Comparison of ENCODE assay signal across 12 mouse cellular contexts in the genomic region with DNA sequence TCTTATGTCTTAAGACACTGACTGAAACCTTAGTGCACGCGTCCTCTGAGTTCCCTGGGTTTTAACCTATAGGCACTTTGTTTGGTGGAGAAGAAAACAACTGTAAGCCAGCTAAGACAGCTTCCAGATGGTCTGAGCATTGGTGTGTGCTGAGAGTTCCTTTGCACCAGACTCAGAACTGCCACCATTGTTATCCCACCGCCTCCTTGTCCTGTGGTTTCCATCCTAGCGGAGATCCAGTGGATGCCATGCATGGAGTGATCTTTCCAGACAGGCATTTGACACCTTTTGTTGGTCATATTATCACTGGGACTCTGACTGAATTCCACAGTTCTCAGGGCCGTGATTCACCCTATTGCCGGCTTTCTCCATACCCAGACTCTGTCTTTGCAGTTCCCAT.
"Had no signal": no experiment of that assay in that cellular context is flagged by ENCODE, and none has a peak within 500 bp of the region (broad histone marks: within the 10 kb centered on the region; RNA-seq: fewer than 3 reads in every experiment).

No protein-coding gene starts in this region.

- DNase-seq: retina, postnatal 1 day; right cerebral cortex, adult 18-20 months; right cerebral cortex, postnatal 14 days; right cerebral cortex, postnatal 25 days; right cerebral cortex, postnatal 4 days; spleen, adult 18-20 months; thymus, adult 18-20 months; thymus, adult 2 months; thymus, postnatal 14 days; thymus, postnatal 25 days; thymus, postnatal 36 days; thymus, postnatal 4 days had no signal
